Mouse (Mus musculus): ENCODE results near the gene Mccc2. TPM values are rescaled to one million over a fixed set of nuclear protein-coding genes. Genes with fewer than 3 reads are reported as not detected.

Gene Mccc2
- polyA plus RNA-seq, 1 experiment from 2014 or later, result 34.0 TPM

DNA sequence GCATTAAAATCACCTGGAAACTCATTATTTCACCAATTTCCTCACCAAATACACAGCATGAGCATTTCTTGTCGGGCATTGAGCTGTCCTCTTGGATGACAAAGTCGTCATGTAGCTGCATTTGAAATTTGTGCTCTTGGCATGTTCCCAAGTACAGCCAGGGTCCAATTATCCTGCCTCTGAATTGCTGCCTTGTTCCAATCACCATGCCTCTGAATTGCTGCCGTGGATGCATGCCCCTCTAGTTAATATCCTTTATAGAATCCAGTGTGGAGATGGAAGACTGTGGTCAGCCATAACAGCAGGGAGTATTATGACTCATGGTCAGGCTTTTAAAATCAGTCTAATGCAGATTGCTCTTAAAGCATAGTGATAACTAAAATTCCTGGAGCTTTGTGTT lies 77.7 kb downstream of the Mccc2 start:
- 19% methylated on average over 3 of the region's 3 CpGs for WGBS
- no peak for ATAC-seq (ENCODE audit: low FRiP score, low read depth)

GRCm38 (mm10) chr13:99932406-99932805 lies 83.0 kb downstream of the Mccc2 start:
- Histone ChIP-seq H3K4me3 (no peak overlapping the region), H3K36me3 (no peaks in the 10 kb centered on the region), H3K27me3 (no peaks in the 10 kb centered on the region), H3K4me1 (replicated peaks) (peaks cover 1% of the 10 kb centered on the region; the same call in 1 of the 2 replicates), H3K27ac (replicated peaks) (no peak overlapping the region), H3K9me3 (no peaks in the 10 kb centered on the region), H3K4me2 (no peak overlapping the region), H3K9ac (no peak overlapping the region)
- no peak for ATAC-seq (ENCODE audit: low FRiP score, low read depth)
- 91% methylated on average over 1 of the region's 1 CpGs for WGBS

More for the DNA sequence above, 77.7 kb downstream of the Mccc2 start:
- Histone ChIP-seq H3K36me3 (no peaks in the 10 kb centered on the region), H3K27me3 (no peaks in the 10 kb centered on the region), H3K4me1 (replicated peaks) (peaks cover 30% of the 10 kb centered on the region), H3K27ac (replicated peaks) (peak overlapping the region; percentile 36; the same call in 1 of the 2 replicates), H3K9me3 (no peaks in the 10 kb centered on the region), H3K4me2 (no peak overlapping the region), H3K9ac (no peak overlapping the region), H3K4me3 (no peak overlapping the region)

DNA sequence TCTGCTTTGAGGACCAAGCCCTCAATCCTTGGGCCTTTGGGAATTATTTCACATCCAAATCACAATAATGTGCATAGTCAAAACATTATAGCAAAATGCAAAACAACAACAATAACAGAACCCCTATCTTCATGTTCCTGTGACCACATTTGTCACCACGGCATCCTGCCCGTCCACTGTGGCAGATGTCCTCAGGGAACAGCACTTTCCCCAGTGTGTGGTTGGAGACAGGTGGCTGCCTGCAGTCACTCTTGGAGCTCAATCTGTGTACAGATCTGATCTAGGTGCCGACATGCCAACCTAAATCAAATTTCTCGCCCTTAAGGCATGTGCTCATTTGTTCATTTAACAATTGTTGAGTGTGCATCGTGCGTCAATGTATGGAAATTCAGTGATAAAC lies 83.9 kb downstream of the Mccc2 start:
- Histone ChIP-seq H3K36me3 (no peaks in the 10 kb centered on the region), H3K27me3 (no peaks in the 10 kb centered on the region), H3K27ac (replicated peaks) (no peak overlapping the region), H3K4me3 (no peak overlapping the region), H3K4me1 (replicated peaks) (no peaks in the 10 kb centered on the region), H3K4me2 (no peak overlapping the region), H3K9ac (no peak overlapping the region), H3K9me3 (no peaks in the 10 kb centered on the region)
- ATAC-seq (ENCODE audit: low FRiP score, low read depth), result no peak
- 62% methylated on average over 6 of the region's 6 CpGs for WGBS

GRCm38 (mm10) chr13:99926249-99926648 lies 89.2 kb downstream of the Mccc2 start:
- Histone ChIP-seq H3K36me3 (no peaks in the 10 kb centered on the region), H3K4me2 (no peak overlapping the region), H3K9ac (no peak overlapping the region), H3K27ac (replicated peaks) (no peak overlapping the region), H3K4me3 (no peak overlapping the region), H3K9me3 (no peaks in the 10 kb centered on the region), H3K4me1 (replicated peaks) (no peaks in the 10 kb centered on the region), H3K27me3 (no peaks in the 10 kb centered on the region)
- no peak for ATAC-seq (ENCODE audit: low FRiP score, low read depth)
- WGBS, result 27% methylated on average over 5 of the region's 5 CpGs

GRCm38 (mm10) chr13:99915632-99916031 lies 99.8 kb downstream of the Mccc2 start:
- H3K4me1 ChIP-seq (replicated peaks), result no peaks in the 10 kb centered on the region
- H3K9me3 ChIP-seq, result no peaks in the 10 kb centered on the region
- no peaks in the 10 kb centered on the region for H3K27me3 ChIP-seq
- no peak for ATAC-seq (ENCODE audit: low FRiP score, low read depth)
- H3K4me3 ChIP-seq, result no peak overlapping the region
- H3K9ac ChIP-seq, result no peak overlapping the region
- whole genome bisulfite sequencing, result 63% methylated on average over 5 of the region's 5 CpGs
- H3K4me2 ChIP-seq, result no peak overlapping the region
- H3K27ac ChIP-seq (replicated peaks), result no peak overlapping the region
- H3K36me3 ChIP-seq, result no peaks in the 10 kb centered on the region

- no peaks in the 10 kb centered on the region for H3K9me3 ChIP-seq
- H3K4me1 ChIP-seq (replicated peaks), result peaks cover 16% of the 10 kb centered on the region
- H3K4me2 ChIP-seq, result peak within 1 kb of the TSS; percentile 80
- H3K4me3 ChIP-seq, result peak within 1 kb of the TSS; percentile 43
- 38% methylated on average over 9 of the region's 9 CpGs for WGBS
- peak; percentile 54; the same call in 1 of the 2 replicates for ATAC-seq (ENCODE audit: low FRiP score, low read depth)
- H3K9ac ChIP-seq, result peak within 1 kb of the TSS; percentile 35; the same call in 1 of the 2 replicates
- H3K27ac ChIP-seq (replicated peaks), result no peak within 1 kb of the TSS
- H3K27me3 ChIP-seq, result peaks cover 40% of the 10 kb centered on the region
- H3K36me3 ChIP-seq, result no peaks in the 10 kb centered on the region
Measured at GRCm38 (mm10) chr13:99900965-99901364, 114.5 kb downstream of the Mccc2 start, which contains the start of gene Cartpt. TSS of gene Cartpt (minus strand) at chr13:99901091.

- Histone ChIP-seq H3K4me2 (peak overlapping the region; percentile 80), H3K4me1 (replicated peaks) (peaks cover 16% of the 10 kb centered on the region), H3K9ac (peak overlapping the region; percentile 35; the same call in 1 of the 2 replicates), H3K27ac (replicated peaks) (no peak overlapping the region), H3K4me3 (peak overlapping the region; percentile 43), H3K9me3 (no peaks in the 10 kb centered on the region), H3K36me3 (no peaks in the 10 kb centered on the region), H3K27me3 (peaks cover 40% of the 10 kb centered on the region)
- peak; percentile 72; the same call in 1 of the 2 replicates for ATAC-seq (ENCODE audit: low FRiP score, low read depth)
- under 1% methylated on average over 29 of the region's 30 CpGs for WGBS
Measured at GRCm38 (mm10) chr13:99900557-99900892, 114.9 kb downstream of the Mccc2 start.

DNA sequence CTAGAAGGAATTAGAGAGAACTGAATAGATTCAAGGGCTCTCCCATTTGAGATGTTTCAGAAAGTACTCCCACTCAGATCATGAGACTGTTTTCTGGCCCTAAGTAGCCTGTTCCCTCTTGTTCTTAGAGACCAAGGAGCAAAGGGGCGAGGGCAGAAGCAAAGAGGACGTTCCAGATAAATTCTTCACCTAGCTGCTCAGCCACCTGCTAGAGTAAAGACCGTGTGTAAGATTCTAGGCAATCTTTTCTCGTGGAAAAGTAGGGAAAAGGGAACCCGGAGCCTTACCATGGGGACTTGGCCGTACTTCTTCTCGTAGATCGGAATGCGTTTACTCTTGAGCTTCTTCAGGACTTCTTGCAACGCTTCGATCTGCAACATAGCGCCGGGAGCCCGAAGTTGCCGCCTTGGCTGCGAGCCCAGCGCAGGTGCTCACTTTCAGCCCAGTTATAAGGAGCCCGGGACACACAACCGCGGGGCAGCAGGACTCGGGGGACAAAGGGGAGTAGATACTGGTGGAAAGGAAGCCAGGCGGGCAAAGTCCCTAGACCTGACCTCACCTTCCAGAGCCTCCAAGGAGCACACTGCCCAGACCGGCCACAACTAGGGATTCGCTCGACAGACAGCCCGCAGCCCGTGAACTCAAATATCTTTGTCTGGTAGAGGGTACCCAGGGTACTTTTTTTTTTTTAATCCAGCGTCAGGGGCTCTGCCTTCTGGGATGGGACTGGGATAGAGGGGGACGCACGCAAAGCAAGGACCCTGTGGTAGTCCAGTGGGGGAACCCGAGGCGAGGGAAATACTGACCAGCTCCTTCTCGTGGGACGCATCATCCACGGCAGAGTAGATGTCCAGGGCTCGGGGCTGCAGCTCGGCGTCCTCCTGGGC lies 115.5 kb downstream of the Mccc2 start:
- Histone ChIP-seq H3K9me3 (no peaks in the 10 kb centered on the region), H3K4me3 (peak overlapping the region; percentile 43), H3K36me3 (no peaks in the 10 kb centered on the region), H3K27ac (replicated peaks) (no peak overlapping the region), H3K4me2 (peak overlapping the region; percentile 80), H3K9ac (peak overlapping the region; percentile 35; the same call in 1 of the 2 replicates), H3K27me3 (peaks cover 40% of the 10 kb centered on the region), H3K4me1 (replicated peaks) (peaks cover 16% of the 10 kb centered on the region)
- no peak; the same call in 1 of the 2 replicates for ATAC-seq (ENCODE audit: low FRiP score, low read depth)
- 4% methylated on average over 38 of the region's 38 CpGs for WGBS

DNA sequence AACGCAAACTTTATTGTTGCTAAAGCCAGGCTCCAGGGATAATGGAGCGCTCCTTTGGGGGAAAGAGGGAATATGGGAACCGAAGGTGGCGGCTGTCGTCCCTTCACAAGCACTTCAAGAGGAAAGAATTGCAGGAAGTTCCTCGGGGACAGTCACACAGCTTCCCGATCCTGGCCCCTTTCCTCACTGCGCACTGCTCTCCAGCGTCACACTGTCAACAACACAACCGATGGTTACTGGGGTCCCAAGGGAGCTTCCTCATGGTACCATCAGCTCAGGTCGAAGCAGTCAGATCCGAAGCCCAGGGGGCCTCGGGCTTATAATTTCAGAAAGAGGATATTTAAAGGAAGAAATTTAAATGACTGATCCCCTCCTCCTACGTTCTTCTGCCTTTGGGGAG lies 116.6 kb downstream of the Mccc2 start:
- H3K36me3 ChIP-seq, result no peaks in the 10 kb centered on the region
- H3K4me3 ChIP-seq, result no peak overlapping the region
- no peak overlapping the region for H3K9ac ChIP-seq
- H3K4me2 ChIP-seq, result no peak overlapping the region
- H3K9me3 ChIP-seq, result no peaks in the 10 kb centered on the region
- H3K27me3 ChIP-seq, result peaks cover 40% of the 10 kb centered on the region
- H3K4me1 ChIP-seq (replicated peaks), result peaks cover 16% of the 10 kb centered on the region
- no peak overlapping the region for H3K27ac ChIP-seq (replicated peaks)
- no peak for ATAC-seq (ENCODE audit: low FRiP score, low read depth)
- 23% methylated on average over 14 of the region's 14 CpGs for WGBS

Other genes starting within 250 kb of the Mccc2 start
- 26.6 and 32.2 TPM in 2 replicates for gene Cartpt, start 114.5 kb downstream of the Mccc2 start, polyA plus RNA-seq (2015; fragmentation: Nextera tagmentation; extraction: Ambion mirVana)
- 23.9 and 29.7 TPM in 2 replicates for gene Bdp1, start 88.4 kb upstream of the Mccc2 start, polyA plus RNA-seq (2015; fragmentation: Nextera tagmentation; extraction: Ambion mirVana)
- gene Serf1, start 92.4 kb upstream of the Mccc2 start, polyA plus RNA-seq (2015; fragmentation: Nextera tagmentation; extraction: Ambion mirVana), result 405 and 406 TPM in 2 replicates
- gene Smn1, start 109.2 kb upstream of the Mccc2 start, polyA plus RNA-seq (2015; fragmentation: Nextera tagmentation; extraction: Ambion mirVana), result 43.2 and 43.4 TPM in 2 replicates
- 0.09 and 0.13 TPM in 2 replicates for gene Naip2, start 186.5 kb upstream of the Mccc2 start, polyA plus RNA-seq (2015; fragmentation: Nextera tagmentation; extraction: Ambion mirVana)
- 0.14 and 0.16 TPM in 2 replicates for gene Naip5, start 230.7 kb upstream of the Mccc2 start, polyA plus RNA-seq (2015; fragmentation: Nextera tagmentation; extraction: Ambion mirVana)

All from hindbrain, embryonic 15.5 days (tissue).